Mouse (Mus musculus) kidney, embryonic 15.5 days (tissue): Measurements from ENCODE around the gene Hoxb8. TPM values are rescaled to one million over a fixed set of nuclear protein-coding genes. Genes with fewer than 3 reads are reported as not detected.

Source experiments
- ATAC-seq: fragments of 200-750 bp; cut with Nextera tagmentation; replicated peaks from 2 replicates; pipeline ENCODE4 v1.8.0; 2017; ENCODE audit warnings: moderate TSS enrichment; ENCODE audit not compliant: low FRiP score
- H3K27ac ChIP-seq: fragments of 300-500 bp; sonication (generic); 2 replicates; pipeline ENCODE4 v1.5.1; 2015; ENCODE audit warnings: mild to moderate bottlenecking, inconsistent platforms
- H3K27me3 ChIP-seq: fragments of 300-500 bp; sonication (generic); 2 replicates; pipeline ENCODE4 v1.6.1; 2015; ENCODE audit warnings: inconsistent platforms
- H3K36me3 ChIP-seq: fragments of 300-500 bp; sonication (generic); 2 replicates; pipeline ENCODE4 v1.6.1; 2015; ENCODE audit warnings: inconsistent platforms
- H3K4me1 ChIP-seq: fragments of 300-500 bp; sonication (generic); 2 replicates; pipeline ENCODE4 v1.6.1; 2015; ENCODE audit warnings: inconsistent platforms
- H3K4me2 ChIP-seq: fragments of 300-500 bp; sonication (generic); 2 replicates; pipeline ENCODE4 v1.6.1; 2015; ENCODE audit warnings: moderate library complexity, mild to moderate bottlenecking, inconsistent platforms
- H3K4me3 ChIP-seq: fragments of 300-500 bp; sonication (generic); replicated peaks from 2 replicates; pipeline ENCODE4 v1.5.1; 2015; ENCODE audit warnings: mild to moderate bottlenecking, inconsistent platforms
- H3K9ac ChIP-seq: fragments of 300-500 bp; sonication (generic); 2 replicates; pipeline ENCODE4 v1.6.1; 2015; ENCODE audit warnings: mild to moderate bottlenecking, inconsistent platforms
- H3K9me3 ChIP-seq: fragments of 300-500 bp; sonication (generic); replicated peaks from 2 replicates; pipeline ENCODE4 v1.6.1; 2016; ENCODE audit warnings: inconsistent platforms
- WGBS: fragments of 180-500 bp; shearing (Covaris S2); methylation state at CpG from one replicate; pipeline ENCODE4 v1.1.7; 2015; ENCODE audit warnings: mixed read lengths; 5-methylcytosine and 5-hydroxymethylcytosine counted together
- polyA plus RNA-seq: library from polyadenylated mRNA; unstranded; fragments of >200 nt; fragmentation: Nextera tagmentation; extraction: Ambion mirVana; gene quantifications from 2 replicates; pipeline ENCODE4 v1.2.1, GENCODE M21; 2015

The Hoxb8 gene
- polyA plus RNA-seq, 1 experiment from 2014 or later: 9.8 TPM

- Histone ChIP-seq H3K4me2 (peak overlapping the region; percentile 90), H3K4me1 (peaks cover 86% of the 10 kb centered on the region), H3K9me3 (no peaks in the 10 kb centered on the region), H3K27me3 (no peaks in the 10 kb centered on the region), H3K4me3 (peak overlapping the region; percentile 80), H3K9ac (peak overlapping the region; percentile 72), H3K36me3 (peaks cover 4% of the 10 kb centered on the region; the same call in 1 of the 2 replicates), H3K27ac (peak overlapping the region; percentile 100)
- WGBS: 10% methylated on average over 18 of the region's 18 CpGs
- no peak for ATAC-seq
Measured at GRCm38 (mm10) chr11:96316696-96317607, 35.2 kb downstream of the Hoxb8 start.

- no peaks in the 10 kb centered on the region for H3K27me3 ChIP-seq
Measured at GRCm38 (mm10) chr11:96317608-96318367, 36.1 kb downstream of the Hoxb8 start, which contains the start of gene Hoxb4. Gene Hoxb4, plus strand, starts transcription at chr11:96318267.

GRCm38 (mm10) chr11:96318368-96319070, 36.8 kb downstream of the Hoxb8 start:
- peaks cover 86% of the 10 kb centered on the region for H3K4me1 ChIP-seq
- peak overlapping the region; percentile 80 for H3K4me3 ChIP-seq
- H3K9me3 ChIP-seq: no peaks in the 10 kb centered on the region
- peak overlapping the region; percentile 90 for H3K4me2 ChIP-seq
- peaks cover 4% of the 10 kb centered on the region; the same call in 1 of the 2 replicates for H3K36me3 ChIP-seq
- peak overlapping the region; percentile 72 for H3K9ac ChIP-seq
- H3K27me3 ChIP-seq: no peaks in the 10 kb centered on the region
- 0% methylated on average over 41 of the region's 45 CpGs for WGBS
- H3K27ac ChIP-seq: peak overlapping the region; percentile 100
- ATAC-seq: peak; percentile 77

More at GRCm38 (mm10) chr11:96317608-96318367, 36.1 kb downstream of the Hoxb8 start, which contains the start of gene Hoxb4:
- peak within 1 kb of the TSS; percentile 100 for H3K27ac ChIP-seq
- H3K4me3 ChIP-seq: peak within 1 kb of the TSS; percentile 80
- 6% methylated on average over 28 of the region's 28 CpGs for WGBS
- peaks cover 4% of the 10 kb centered on the region; the same call in 1 of the 2 replicates for H3K36me3 ChIP-seq
- peak within 1 kb of the TSS; percentile 90 for H3K4me2 ChIP-seq
- peaks cover 86% of the 10 kb centered on the region for H3K4me1 ChIP-seq
- no peak for ATAC-seq
- peak within 1 kb of the TSS; percentile 72 for H3K9ac ChIP-seq
- no peaks in the 10 kb centered on the region for H3K9me3 ChIP-seq

- Histone ChIP-seq H3K27ac (peak overlapping the region; percentile 100), H3K9ac (peak overlapping the region; percentile 72), H3K36me3 (peaks cover 4% of the 10 kb centered on the region; the same call in 1 of the 2 replicates), H3K4me2 (peak overlapping the region; percentile 90), H3K27me3 (no peaks in the 10 kb centered on the region), H3K4me3 (peak overlapping the region; percentile 80), H3K9me3 (no peaks in the 10 kb centered on the region), H3K4me1 (peaks cover 86% of the 10 kb centered on the region)
- under 1% methylated on average over 34 of the region's 34 CpGs for whole genome bisulfite sequencing
- ATAC-seq: peak; percentile 87
Measured at GRCm38 (mm10) chr11:96319071-96319902, 37.6 kb downstream of the Hoxb8 start.

GRCm38 (mm10) chr11:96319910-96320309, 38.2 kb downstream of the Hoxb8 start:
- peaks cover 4% of the 10 kb centered on the region; the same call in 1 of the 2 replicates for H3K36me3 ChIP-seq
- H3K4me2 ChIP-seq: peak overlapping the region; percentile 90
- peak overlapping the region; percentile 72 for H3K9ac ChIP-seq
- H3K4me3 ChIP-seq: peak overlapping the region; percentile 80
- ATAC-seq: peak; percentile 3
- H3K27me3 ChIP-seq: no peaks in the 10 kb centered on the region
- H3K4me1 ChIP-seq: peaks cover 86% of the 10 kb centered on the region
- peak overlapping the region; percentile 100 for H3K27ac ChIP-seq
- no peaks in the 10 kb centered on the region for H3K9me3 ChIP-seq
- under 1% methylated on average over 29 of the region's 29 CpGs for WGBS

- ATAC-seq: no peak
- H3K4me1 ChIP-seq: peaks cover 86% of the 10 kb centered on the region
Measured at GRCm38 (mm10) chr11:96320688-96321087, 39.0 kb downstream of the Hoxb8 start.

GRCm38 (mm10) chr11:96321846-96322245, 40.1 kb downstream of the Hoxb8 start:
- H3K4me3 ChIP-seq: peak overlapping the region; percentile 80
- peak overlapping the region; percentile 72 for H3K9ac ChIP-seq
- no peak for ATAC-seq
- peaks cover 87% of the 10 kb centered on the region for H3K4me1 ChIP-seq
- 16% methylated on average over 5 of the region's 5 CpGs for WGBS
- H3K27ac ChIP-seq: peak overlapping the region; percentile 100
- H3K27me3 ChIP-seq: no peaks in the 10 kb centered on the region
- no peaks in the 10 kb centered on the region for H3K9me3 ChIP-seq
- peaks cover 12% of the 10 kb centered on the region for H3K36me3 ChIP-seq
- H3K4me2 ChIP-seq: peak overlapping the region; percentile 90

More at GRCm38 (mm10) chr11:96320688-96321087, 39.0 kb downstream of the Hoxb8 start:
- peaks cover 8% of the 10 kb centered on the region for H3K36me3 ChIP-seq
- WGBS: 6% methylated on average over 17 of the region's 17 CpGs
- no peaks in the 10 kb centered on the region for H3K9me3 ChIP-seq
- peak overlapping the region; percentile 90 for H3K4me2 ChIP-seq
- H3K4me3 ChIP-seq: peak overlapping the region; percentile 80
- H3K27ac ChIP-seq: peak overlapping the region; percentile 100
- H3K9ac ChIP-seq: peak overlapping the region; percentile 72
- no peaks in the 10 kb centered on the region for H3K27me3 ChIP-seq

GRCm38 (mm10) chr11:96322738-96323137, 41.0 kb downstream of the Hoxb8 start:
- ATAC-seq: no peak
- peak overlapping the region; percentile 80 for H3K4me3 ChIP-seq
- peaks cover 89% of the 10 kb centered on the region for H3K4me1 ChIP-seq
- no peaks in the 10 kb centered on the region for H3K9me3 ChIP-seq
- peak overlapping the region; percentile 100 for H3K27ac ChIP-seq
- no peaks in the 10 kb centered on the region for H3K27me3 ChIP-seq
- peaks cover 15% of the 10 kb centered on the region for H3K36me3 ChIP-seq
- peak overlapping the region; percentile 90 for H3K4me2 ChIP-seq
- WGBS: 20% methylated on average over 6 of the region's 6 CpGs
- H3K9ac ChIP-seq: peak overlapping the region; percentile 72

GRCm38 (mm10) chr11:96323154-96323553, 41.4 kb downstream of the Hoxb8 start, which contains the start of gene Hoxb3:
Gene Hoxb3, plus strand, starts transcription at chr11:96323326.
- Histone ChIP-seq H3K4me2 (peak within 1 kb of the TSS; percentile 90), H3K27ac (peak within 1 kb of the TSS; percentile 100), H3K4me1 (peaks cover 89% of the 10 kb centered on the region), H3K4me3 (peak within 1 kb of the TSS; percentile 80), H3K36me3 (peaks cover 15% of the 10 kb centered on the region), H3K9me3 (no peaks in the 10 kb centered on the region), H3K27me3 (no peaks in the 10 kb centered on the region), H3K9ac (peak within 1 kb of the TSS; percentile 72)
- no peak for ATAC-seq
- WGBS: 18% methylated on average over 10 of the region's 10 CpGs

GRCm38 (mm10) chr11:96324125-96324524, 42.4 kb downstream of the Hoxb8 start:
- peak overlapping the region; percentile 72 for H3K9ac ChIP-seq
- peak overlapping the region; percentile 100 for H3K27ac ChIP-seq
- peak overlapping the region; percentile 90 for H3K4me2 ChIP-seq
- H3K4me1 ChIP-seq: peaks cover 95% of the 10 kb centered on the region
- ATAC-seq: no peak
- peak overlapping the region; percentile 80 for H3K4me3 ChIP-seq
- no peaks in the 10 kb centered on the region for H3K27me3 ChIP-seq
- no peaks in the 10 kb centered on the region for H3K9me3 ChIP-seq
- 10% methylated on average over 5 of the region's 5 CpGs for WGBS
- H3K36me3 ChIP-seq: peaks cover 15% of the 10 kb centered on the region
